Mouse (Mus musculus): ENCODE data around the gene Smim8. TPM values are rescaled to one million over a fixed set of nuclear protein-coding genes. Genes with fewer than 3 reads are reported as not detected.

Smim8 gene
- polyA plus RNA-seq, 1 experiment from 2014 or later, result 108 TPM

DNA sequence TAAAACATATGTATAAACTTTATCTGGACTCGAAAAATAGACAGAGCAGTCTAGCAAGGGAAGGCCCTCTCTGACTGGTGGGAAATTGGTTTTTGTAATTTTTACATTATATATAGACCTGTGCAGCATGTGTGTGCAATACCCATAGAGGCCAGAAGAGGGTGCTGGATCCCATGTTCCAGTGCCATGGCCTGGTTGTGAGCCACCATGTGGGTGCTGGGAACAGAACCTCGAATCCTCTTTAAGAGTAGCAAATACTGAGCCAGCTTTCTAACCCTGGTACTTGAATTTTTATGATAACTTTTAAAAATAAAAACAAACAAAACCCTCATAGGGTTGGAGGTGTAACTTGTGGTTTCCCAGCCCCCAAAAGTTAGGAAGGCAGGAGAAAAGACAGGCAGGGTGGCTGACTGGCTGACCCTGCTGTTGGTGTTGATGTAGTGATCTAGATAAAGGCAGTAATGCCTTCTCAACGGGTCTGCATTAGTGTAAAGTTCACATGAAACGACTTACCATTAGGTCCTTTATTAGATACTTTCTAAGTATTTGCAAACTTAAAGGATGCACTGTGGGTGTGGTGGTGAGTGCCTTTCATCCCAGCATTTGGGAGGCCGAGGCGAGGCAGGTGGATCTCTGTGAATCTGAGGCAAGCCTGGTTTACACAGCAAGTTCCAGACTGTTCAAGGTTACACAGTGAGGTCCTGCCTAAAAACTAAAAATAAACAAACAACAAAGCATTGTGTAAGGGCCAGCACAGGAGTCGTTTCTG, 57.9 kb downstream of the Smim8 start:
- DNase-seq (ENCODE audit: low spot score), result no peak

DNA sequence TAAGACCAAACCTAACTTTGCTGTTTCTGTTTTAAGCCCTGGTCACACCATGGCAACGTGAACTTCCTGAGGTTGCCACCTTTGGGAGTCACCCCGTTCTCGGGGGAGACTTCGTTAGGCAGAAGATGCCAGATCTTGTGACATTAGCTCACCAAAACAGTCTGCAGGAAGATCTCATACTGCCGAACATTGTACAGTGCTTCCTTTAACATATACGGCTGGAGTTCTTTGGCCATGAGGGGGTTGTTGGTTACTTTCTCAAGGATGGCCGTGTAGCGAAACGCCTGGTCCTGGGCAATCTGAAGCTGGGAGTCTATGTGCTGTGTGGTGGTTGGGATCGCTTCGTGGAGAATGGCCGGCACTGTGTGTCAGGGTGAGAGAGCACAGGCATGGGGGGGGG, 58.8 kb downstream of the Smim8 start:
- no peak for DNase-seq (ENCODE audit: low spot score)

Other genes starting within 250 kb of the Smim8 start
- gene Akirin2, start 227.5 kb downstream of the Smim8 start, polyA plus RNA-seq (2015; fragmentation: Nextera tagmentation; extraction: Ambion mirVana), result 53.5 and 67.2 TPM in 2 replicates
- gene Orc3, start 163.5 kb downstream of the Smim8 start, polyA plus RNA-seq (2015; fragmentation: Nextera tagmentation; extraction: Ambion mirVana), result 91.6 and 93.2 TPM in 2 replicates
- 51.5 and 52.9 TPM in 2 replicates for gene Rars2, start 163.5 kb downstream of the Smim8 start, polyA plus RNA-seq (2015; fragmentation: Nextera tagmentation; extraction: Ambion mirVana)
- 15.9 and 26.0 TPM in 2 replicates for gene Slc35a1, start 91.0 kb downstream of the Smim8 start, polyA plus RNA-seq (2015; fragmentation: Nextera tagmentation; extraction: Ambion mirVana)
- gene Cfap206, start 48.2 kb downstream of the Smim8 start, polyA plus RNA-seq (2015; fragmentation: Nextera tagmentation; extraction: Ambion mirVana), result 0.33 and 0.56 TPM in 2 replicates
- gene Gm136, start 22.2 kb downstream of the Smim8 start, polyA plus RNA-seq (2015; fragmentation: Nextera tagmentation; extraction: Ambion mirVana), result not detected in 2 replicates
- 19.3 and 20.7 TPM in 2 replicates for gene Zfp292, start 104.5 kb upstream of the Smim8 start, polyA plus RNA-seq (2015; fragmentation: Nextera tagmentation; extraction: Ambion mirVana)
- gene Cga, start 115.4 kb upstream of the Smim8 start, polyA plus RNA-seq (2015; fragmentation: Nextera tagmentation; extraction: Ambion mirVana), result 1.7 and 1.8 TPM in 2 replicates

All from thymus, postnatal 0 days (tissue).